10 mouse cellular contexts compared by ENCODE assay signal in the genomic region with DNA sequence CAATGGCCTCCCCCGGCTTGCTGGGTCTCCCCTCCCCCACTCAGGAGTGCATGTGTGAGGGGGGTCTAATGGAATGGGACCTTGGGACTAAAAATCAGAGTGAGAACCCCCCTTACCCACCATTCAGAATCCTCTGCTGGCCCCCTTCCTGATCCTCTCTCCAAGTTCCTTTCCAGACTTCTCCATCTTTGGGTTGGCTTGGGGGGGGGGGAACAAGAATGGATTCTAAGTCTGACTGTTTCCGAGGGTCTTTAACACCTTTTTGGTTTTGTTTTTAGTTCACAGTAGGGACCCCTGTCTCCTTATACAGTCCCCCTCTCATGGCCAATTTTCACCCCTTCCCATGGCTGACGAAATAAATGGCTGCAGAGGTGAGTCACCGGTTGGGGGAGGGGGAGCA. TPM values are rescaled to one million over a fixed set of nuclear protein-coding genes. Genes with fewer than 3 reads are reported as not detected.
DNase-seq lines count a peak whose midpoint lies in the region; ATAC-seq lines count a peak whose summit lies in the region.
"Had no signal": no experiment of that assay in that cellular context is flagged by ENCODE, and none has a peak within 500 bp of the region (broad histone marks: within the 10 kb centered on the region; RNA-seq: fewer than 3 reads in every experiment).

Vgf (plus strand) TSS at position 301 of the 400 bp plus-strand sequence.

- peak within 1 kb of the TSS; percentile 26; the same call in 1 of the 2 replicates for H3K4me3 ChIP-seq in midbrain, embryonic 10.5 days
- H3K4me3 ChIP-seq in midbrain, embryonic 11.5 days (ENCODE audit: low read depth, low read length) = no peak within 1 kb of the TSS
- H3K4me3 ChIP-seq in neural tube, embryonic 14.5 days (ENCODE audit: low read depth, low read length) = 0 out of 2 replicates have a peak within 1 kb of the TSS, but pooled peaks have one; percentile 13

- peaks cover 33% of the 10 kb centered on the region for H3K4me1 ChIP-seq in midbrain, embryonic 10.5 days
- H3K4me1 ChIP-seq in midbrain, embryonic 11.5 days (ENCODE audit: control insufficient read depth, insufficient read depth, low read length) = peaks cover 14% of the 10 kb centered on the region
- peaks cover 8% of the 10 kb centered on the region for H3K4me1 ChIP-seq in neural tube, embryonic 14.5 days (ENCODE audit: control insufficient read depth, insufficient read depth, low read length)

- H3K9me3 ChIP-seq in midbrain, embryonic 10.5 days (replicated peaks) = no peaks in the 10 kb centered on the region
- H3K9me3 ChIP-seq in midbrain, embryonic 11.5 days (ENCODE audit: control insufficient read depth, low read length) = no peaks in the 10 kb centered on the region
- no peaks in the 10 kb centered on the region for H3K9me3 ChIP-seq in neural tube, embryonic 14.5 days (ENCODE audit: control insufficient read depth, low read length)

- peaks cover 74% of the 10 kb centered on the region for H3K27me3 ChIP-seq in midbrain, embryonic 10.5 days (ENCODE audit: low read depth, poor library complexity, severe bottlenecking)
- peaks cover 58% of the 10 kb centered on the region for H3K27me3 ChIP-seq in midbrain, embryonic 11.5 days (ENCODE audit: control insufficient read depth, insufficient read depth, low read length)
- peaks cover 40% of the 10 kb centered on the region for H3K27me3 ChIP-seq in neural tube, embryonic 14.5 days (ENCODE audit: control insufficient read depth, insufficient read depth, low read length)

- no peak within 1 kb of the TSS for H3K9ac ChIP-seq in midbrain, embryonic 11.5 days (ENCODE audit: low read length)
- H3K9ac ChIP-seq in neural tube, embryonic 14.5 days (replicated peaks; ENCODE audit: low read depth, low read length) = no peak within 1 kb of the TSS

- WGBS in midbrain, embryonic 10.5 days = 33% methylated on average over 4 of the region's 4 CpGs
- 32% methylated on average over 4 of the region's 4 CpGs for WGBS in midbrain, embryonic 11.5 days
- WGBS in neural tube, embryonic 14.5 days = 24% methylated on average over 4 of the region's 4 CpGs

- H3K27ac ChIP-seq in midbrain, embryonic 10.5 days (replicated peaks) = no peak within 1 kb of the TSS
- H3K27ac ChIP-seq in midbrain, embryonic 11.5 days (ENCODE audit: low read depth, low read length) = no peak within 1 kb of the TSS
- no peak within 1 kb of the TSS for H3K27ac ChIP-seq in neural tube, embryonic 14.5 days (ENCODE audit: low read depth, low read length)

- H3K4me2 ChIP-seq in midbrain, embryonic 11.5 days = no peak within 1 kb of the TSS
- no peak within 1 kb of the TSS for H3K4me2 ChIP-seq in neural tube, embryonic 14.5 days (ENCODE audit: low read depth, low read length)

- no peak for DNase-seq in adrenal gland, postnatal 14 days
- no peak for DNase-seq in adrenal gland, adult 8-10 months
- DNase-seq in midbrain, embryonic 10.5 days (ENCODE audit: low spot score) = no peak
- no peak for DNase-seq in midbrain, embryonic 11.5 days (ENCODE audit: low spot score, missing footprints)
- no peak for DNase-seq in layer of hippocampus, postnatal 10 days (ENCODE audit: low spot score in 2 of 2)
- no peak for DNase-seq in embryo, embryonic 10.5 days (ENCODE audit: low spot score)
- DNase-seq: heart, postnatal 36 days; right cerebral cortex, adult 18-20 months had no signal

- H3K36me3 ChIP-seq in midbrain, embryonic 10.5 days = no peaks in the 10 kb centered on the region
- no peaks in the 10 kb centered on the region for H3K36me3 ChIP-seq in midbrain, embryonic 11.5 days (ENCODE audit: control insufficient read depth, insufficient read depth, low read length)
- H3K36me3 ChIP-seq in neural tube, embryonic 14.5 days (ENCODE audit: control insufficient read depth, insufficient read depth, low read length) = no peaks in the 10 kb centered on the region

- ATAC-seq in midbrain, embryonic 11.5 days (ENCODE audit: low FRiP score) = no peak
- ATAC-seq in neural tube, embryonic 14.5 days (ENCODE audit: low read depth) = no peak
- ATAC-seq in inflammation-experienced regulatory T-cells, adult 6 months = no peak

RNA-seq across cellular contexts. Expression of gene Vgf, which starts in this region (rescaled TPM):
- total RNA-seq in adrenal gland, postnatal 14 days (2021) = 11.9 and 12.6 TPM in 2 replicates
- total RNA-seq in adrenal gland, adult 8-10 months (2022) = 10 to 100 TPM in 2 of 4 experiments, 1 to 10 TPM in 2; 4.4 to 20.9 (median 9.9) TPM
- 0.35 and 0.39 TPM in 2 replicates for polyA plus RNA-seq in midbrain, embryonic 10.5 days (2016; fragmentation: Nextera tagmentation; extraction: Ambion mirVana)
- polyA plus RNA-seq in midbrain, embryonic 11.5 days (2014; fragmentation: Nextera tagmentation; extraction: Ambion mirVana) = 0.40 and 0.59 TPM in 2 replicates
- total RNA-seq in layer of hippocampus, postnatal 10 days (2021) = 100 to 1,000 TPM; 253 to 268 TPM
- polyA plus RNA-seq in neural tube, embryonic 14.5 days (2014; fragmentation: Nextera tagmentation; extraction: Ambion mirVana) = 5.6 TPM in 2 replicates
- polyA plus RNA-seq in inflammation-experienced regulatory T-cells, adult 6 months (2017; shearing (Covaris generic)) = not detected

Comparison
In these comparisons a context has a peak if more than half of its experiments do, and no peak if none do; other contexts are left out.
1. RNA of gene Vgf (total RNA-seq): 253 to 268 TPM in layer of hippocampus, postnatal 10 days; 4.4 to 20.9 TPM in adrenal gland, adult 8-10 months and 11.9 to 12.6 TPM in adrenal gland, postnatal 14 days; every median in the first group is over 10 times any median in the second.